Mouse (Mus musculus) thymus, postnatal 0 days (tissue): ENCODE measurements around the gene Gmip. TPM values are rescaled to one million over a fixed set of nuclear protein-coding genes. Genes with fewer than 3 reads are reported as not detected.

Experiments used
- DNase-seq: peaks from one replicate; pipeline ENCODE4 v3.0.0-alpha.2; 2015; ENCODE audit warnings: low spot score
- polyA plus RNA-seq: library from polyadenylated mRNA; unstranded; fragments of >200 nt; fragmentation: Nextera tagmentation; extraction: Ambion mirVana; gene quantifications from 2 replicates; pipeline ENCODE4 v1.2.1, GENCODE M21; 2015

The Gmip gene
- polyA plus RNA-seq, 1 experiment from 2014 or later: 35.0 TPM

- no peak for DNase-seq
These were observed 52.8 kb downstream of the Gmip start for GRCm38 (mm10) chr8:69861251-69861650.

- DNase-seq: no peak
These were observed 55.0 kb downstream of the Gmip start for GRCm38 (mm10) chr8:69863387-69864020.

- DNase-seq: no peak
These were observed 55.7 kb downstream of the Gmip start for GRCm38 (mm10) chr8:69864180-69864579.

- DNase-seq: no peak
These were observed 59.3 kb downstream of the Gmip start for GRCm38 (mm10) chr8:69867696-69868326.

GRCm38 (mm10) chr8:69870003-69870765 lies 61.7 kb downstream of the Gmip start:
- no peak for DNase-seq

GRCm38 (mm10) chr8:69870907-69871306 lies 62.4 kb downstream of the Gmip start:
- DNase-seq: no peak

Other genes with a start within 250 kb of the Gmip start
- 20.1 and 20.7 TPM in 2 replicates for gene Zfp868, start 183.1 kb upstream of the Gmip start, polyA plus RNA-seq
- 0.48 and 0.54 TPM in 2 replicates for gene Zfp964, start 154.2 kb upstream of the Gmip start, polyA plus RNA-seq
- 23.7 and 26.3 TPM in 2 replicates for gene Zfp869, start 98.0 kb upstream of the Gmip start, polyA plus RNA-seq
- gene Zfp963, start 58.7 kb upstream of the Gmip start, polyA plus RNA-seq: 5.3 and 5.4 TPM in 2 replicates
- gene Gm20422, start 33.8 kb upstream of the Gmip start, polyA plus RNA-seq: 0.33 and 1.3 TPM in 2 replicates
- gene Atp13a1, start 17.5 kb upstream of the Gmip start, polyA plus RNA-seq: 37.2 and 39.2 TPM in 2 replicates
- 18.3 and 22.1 TPM in 2 replicates for gene Zfp866, start 17.5 kb upstream of the Gmip start, polyA plus RNA-seq
- 0.31 and 0.53 TPM in 2 replicates for gene Lpar2, start 13.8 kb downstream of the Gmip start, polyA plus RNA-seq
- 15.1 and 18.3 TPM in 2 replicates for gene Pbx4, start 23.8 kb downstream of the Gmip start, polyA plus RNA-seq
- gene Cilp2, start 79.0 kb downstream of the Gmip start, polyA plus RNA-seq: 0.09 and 0.16 TPM in 2 replicates
- 5.0 and 5.1 TPM in 2 replicates for gene Tssk6, start 93.5 kb downstream of the Gmip start, polyA plus RNA-seq
- gene Ndufa13, start 93.9 kb downstream of the Gmip start, polyA plus RNA-seq: 228 and 241 TPM in 2 replicates
- gene Yjefn3, start 94.0 kb downstream of the Gmip start, polyA plus RNA-seq: 3.7 and 4.0 TPM in 2 replicates
- 60.6 and 60.8 TPM in 2 replicates for gene Gatad2a, start 187.7 kb downstream of the Gmip start, polyA plus RNA-seq
- gene Mau2, start 234.1 kb downstream of the Gmip start, polyA plus RNA-seq: 45.2 and 50.5 TPM in 2 replicates
- gene Sugp1, start 234.1 kb downstream of the Gmip start, polyA plus RNA-seq: 40.7 and 44.3 TPM in 2 replicates